Mouse (Mus musculus) liver, adult 2 months (tissue): ENCODE data around the gene Tmem269.

Experiments used
- CTCF ChIP-seq: fragments of 200-500 bp; IDR thresholded peaks from 2 replicates; pipeline ENCODE4 v1.5.1; 2011; ENCODE audit warnings: low read depth, low read length, control low read depth
- POLR2A ChIP-seq: fragments of 200-500 bp; IDR thresholded peaks from 2 replicates; pipeline ENCODE4 v1.6.1; 2011; ENCODE audit warnings: low read length, control low read depth; ENCODE audit not compliant: insufficient read depth; ENCODE audit errors: extremely low read depth

DNA sequence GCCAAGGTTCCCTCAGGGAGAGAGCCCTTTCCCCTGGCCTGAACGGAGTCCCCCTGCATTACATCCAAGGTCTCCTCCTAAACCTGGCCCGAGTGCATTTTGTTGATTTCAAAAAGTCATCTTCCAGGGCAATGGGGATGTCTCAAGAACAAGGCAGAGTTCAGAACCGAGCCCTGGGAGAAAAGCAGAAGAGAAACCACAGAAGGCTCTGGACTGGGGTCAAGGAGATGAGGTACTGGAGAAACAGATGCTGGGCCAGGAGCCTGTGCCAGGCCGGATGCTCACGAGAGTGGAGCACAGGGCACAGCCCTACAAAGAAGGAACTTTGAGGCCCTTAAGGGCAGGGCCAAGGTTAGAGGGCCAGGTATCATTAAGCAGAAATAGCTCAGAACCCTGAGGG is 40.3 kb downstream of the Tmem269 start:
- TF ChIP-seq POLR2A = no peak
- no peak for TF ChIP-seq CTCF
